Mouse (Mus musculus) kidney, postnatal 0 days (tissue): ENCODE results near the gene Gm28374. TPM values are rescaled to one million over a fixed set of nuclear protein-coding genes. Genes with fewer than 3 reads are reported as not detected.

Source experiments
- ATAC-seq: fragments of 200-750 bp; cut with Nextera tagmentation; replicated peaks from 2 replicates; pipeline ENCODE4 v1.8.0; 2017; ENCODE audit warnings: low read depth, moderate number of reproducible peaks, moderate TSS enrichment, moderate library complexity; ENCODE audit not compliant: low FRiP score
- DNase-seq: peaks from one replicate; pipeline ENCODE4 v3.0.0-alpha.2; 2016; ENCODE audit warnings: low spot score
- H3K27ac ChIP-seq: fragments of 300-500 bp; sonication (generic); 2 replicates; pipeline ENCODE4 v1.5.1; 2014; ENCODE audit warnings: mild to moderate bottlenecking
- H3K27me3 ChIP-seq: fragments of 300-500 bp; sonication (generic); 2 replicates; pipeline ENCODE4 v1.6.1; 2014; ENCODE audit warnings: low read length, mixed read lengths; ENCODE audit not compliant: insufficient read depth
- H3K36me3 ChIP-seq: fragments of 300-500 bp; sonication (generic); 2 replicates; pipeline ENCODE4 v1.6.1; 2014; ENCODE audit warnings: low read length, mixed read lengths; ENCODE audit not compliant: insufficient read depth
- H3K4me1 ChIP-seq: fragments of 300-500 bp; sonication (generic); replicated peaks from 2 replicates; pipeline ENCODE4 v1.6.1; 2014; ENCODE audit warnings: antibody characterized with exemption, low read length, mixed read lengths; ENCODE audit not compliant: insufficient read depth
- H3K4me2 ChIP-seq: fragments of 300-500 bp; sonication (generic); 2 replicates; pipeline ENCODE4 v1.6.1; 2014; ENCODE audit warnings: mild to moderate bottlenecking, low read length, moderate library complexity, mixed read lengths
- H3K4me3 ChIP-seq: fragments of 300-500 bp; sonication (generic); replicated peaks from 2 replicates; pipeline ENCODE4 v1.5.1; 2014; ENCODE audit warnings: low read depth, low read length
- H3K9ac ChIP-seq: fragments of 300-500 bp; sonication (generic); 2 replicates; pipeline ENCODE4 v1.6.1; 2014; ENCODE audit warnings: low read depth, low read length
- H3K9me3 ChIP-seq: fragments of 300-500 bp; sonication (generic); replicated peaks from 2 replicates; pipeline ENCODE4 v1.6.1; 2016; ENCODE audit warnings: low read length, inconsistent platforms, mixed read lengths
- CTCF ChIP-seq: IDR thresholded peaks from 2 replicates; pipeline ENCODE4 v1.5.1; 2016; ENCODE audit warnings: antibody characterized with exemption, low read depth, mild to moderate bottlenecking, moderate library complexity
- WGBS: fragments of 180-500 bp; shearing (Covaris S2); extraction: QIAGEN DNeasy Blood & Tissue Kit; methylation state at CpG from one replicate; pipeline ENCODE4 v1.1.7; 2014; 5-methylcytosine and 5-hydroxymethylcytosine counted together
- polyA plus RNA-seq: library from polyadenylated mRNA; unstranded; fragments of >200 nt; fragmentation: Nextera tagmentation; extraction: Ambion mirVana; gene quantifications from 2 replicates; pipeline ENCODE4 v1.2.1, GENCODE M21; 2015

Gene Gm28374
- polyA plus RNA-seq, 1 experiment from 2014 or later = 0.70 TPM

DNA sequence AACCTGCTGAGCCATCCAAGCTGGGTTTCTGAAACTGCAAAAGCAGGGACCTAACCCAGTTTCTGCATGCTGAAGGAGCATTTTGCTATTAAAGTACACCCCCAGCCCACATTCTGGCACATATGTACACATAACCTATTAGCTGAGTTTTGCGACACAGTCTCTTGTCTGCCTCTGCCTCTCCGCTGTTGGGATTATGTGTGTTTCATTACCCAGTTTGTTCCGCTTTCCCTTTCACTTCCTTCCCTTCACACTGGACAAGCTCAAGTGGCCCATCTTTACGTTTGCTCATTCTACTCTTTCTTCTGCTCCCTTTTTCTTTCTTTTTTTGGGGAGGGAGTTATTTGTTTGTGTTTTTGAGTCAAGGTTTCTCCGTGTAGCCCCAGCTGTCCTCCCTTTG is 8.2 kb downstream of the Gm28374 start:
- ATAC-seq (no peak), DNase-seq (no peak)
- Histone ChIP-seq H3K4me2 (no peak overlapping the region), H3K27ac (no peak overlapping the region), H3K9ac (no peak overlapping the region), H3K4me1 (peaks cover 9% of the 10 kb centered on the region), H3K36me3 (peaks cover 28% of the 10 kb centered on the region), H3K27me3 (no peaks in the 10 kb centered on the region), H3K4me3 (no peak overlapping the region), H3K9me3 (no peaks in the 10 kb centered on the region)
- no peak for TF ChIP-seq CTCF
- 86% methylated on average over 5 of the region's 5 CpGs for WGBS

DNA sequence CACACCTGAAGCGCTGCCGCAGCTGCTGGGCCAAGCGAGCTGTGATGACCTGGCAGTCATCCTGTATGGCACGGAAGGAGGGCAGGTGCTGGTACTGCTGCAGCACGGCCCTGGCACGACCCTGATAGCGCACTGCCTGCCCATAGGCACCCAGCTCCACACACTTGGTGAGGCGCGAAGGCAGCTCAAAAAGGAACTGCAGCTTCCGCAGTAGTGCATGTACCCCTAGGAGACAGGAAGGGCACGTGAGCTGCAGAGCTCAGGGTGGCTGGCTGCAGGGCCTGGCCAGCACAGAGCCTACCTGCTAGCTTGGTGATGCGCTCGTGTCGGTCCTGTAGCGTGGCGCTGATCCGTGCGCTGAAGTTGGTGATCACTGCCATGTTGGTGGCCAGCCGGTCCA is 10.8 kb downstream of the Gm28374 start:
- Histone ChIP-seq H3K4me2 (no peak overlapping the region), H3K4me3 (no peak overlapping the region), H3K9ac (no peak overlapping the region), H3K4me1 (peaks cover 16% of the 10 kb centered on the region), H3K27ac (no peak overlapping the region), H3K9me3 (no peaks in the 10 kb centered on the region), H3K27me3 (no peaks in the 10 kb centered on the region), H3K36me3 (peaks cover 28% of the 10 kb centered on the region)
- WGBS = 97% methylated on average over 19 of the region's 19 CpGs
- no peak for TF ChIP-seq CTCF
- no peak for DNase-seq
- ATAC-seq = no peak

- Histone ChIP-seq H3K27ac (no peak overlapping the region), H3K9me3 (no peaks in the 10 kb centered on the region), H3K4me2 (no peak overlapping the region), H3K9ac (no peak overlapping the region), H3K27me3 (no peaks in the 10 kb centered on the region), H3K4me3 (no peak overlapping the region), H3K36me3 (peaks cover 28% of the 10 kb centered on the region), H3K4me1 (peaks cover 13% of the 10 kb centered on the region; the same call in 1 of the 2 replicates)
- WGBS = 93% methylated on average over 31 of the region's 31 CpGs
- TF ChIP-seq CTCF = no peak
- ATAC-seq (no peak), DNase-seq (no peak)
Observed at GRCm38 (mm10) chr19:6070571-6071250, 11.3 kb downstream of the Gm28374 start.

GRCm38 (mm10) chr19:6069851-6070250 is 12.2 kb downstream of the Gm28374 start:
- peaks cover 28% of the 10 kb centered on the region for H3K36me3 ChIP-seq
- no peak for TF ChIP-seq CTCF
- H3K27ac ChIP-seq = no peak overlapping the region
- no peak overlapping the region for H3K4me3 ChIP-seq
- H3K4me1 ChIP-seq = peaks cover 13% of the 10 kb centered on the region; the same call in 1 of the 2 replicates
- no peak for ATAC-seq
- WGBS = 93% methylated on average over 10 of the region's 10 CpGs
- no peaks in the 10 kb centered on the region for H3K27me3 ChIP-seq
- no peak for DNase-seq
- no peaks in the 10 kb centered on the region for H3K9me3 ChIP-seq
- no peak overlapping the region for H3K4me2 ChIP-seq
- H3K9ac ChIP-seq = no peak overlapping the region

- Histone ChIP-seq H3K9me3 (no peaks in the 10 kb centered on the region), H3K27ac (no peak overlapping the region), H3K4me3 (no peak overlapping the region), H3K4me1 (peaks cover 13% of the 10 kb centered on the region; the same call in 1 of the 2 replicates), H3K36me3 (peaks cover 25% of the 10 kb centered on the region), H3K27me3 (no peaks in the 10 kb centered on the region), H3K9ac (no peak overlapping the region), H3K4me2 (no peak overlapping the region)
- TF ChIP-seq CTCF = 0 out of 2 replicates have a peak, but pooled peaks have one; percentile 7
- DNase-seq = no peak
- 78% methylated on average over 4 of the region's 4 CpGs for WGBS
- ATAC-seq = no peak
Observed at GRCm38 (mm10) chr19:6068951-6069350, 13.1 kb downstream of the Gm28374 start.

GRCm38 (mm10) chr19:6067724-6068415 is 14.2 kb downstream of the Gm28374 start, which contains the start of gene Tm7sf2:
Tm7sf2 (minus strand) TSS chr19:6068373.
- Histone ChIP-seq H3K27ac (peak within 1 kb of the TSS; percentile 70), H3K4me2 (peak within 1 kb of the TSS; percentile 86), H3K36me3 (peaks cover 22% of the 10 kb centered on the region; the same call in 1 of the 2 replicates), H3K4me3 (peak within 1 kb of the TSS; percentile 37), H3K9ac (peak within 1 kb of the TSS; percentile 41), H3K9me3 (no peaks in the 10 kb centered on the region), H3K27me3 (no peaks in the 10 kb centered on the region), H3K4me1 (peaks cover 13% of the 10 kb centered on the region; the same call in 1 of the 2 replicates)
- TF ChIP-seq CTCF = no peak; the same call in 1 of the 2 replicates
- DNase-seq = peak; percentile 96
- WGBS = 7% methylated on average over 33 of the region's 33 CpGs
- ATAC-seq = peak; percentile 88
